Mouse (Mus musculus): ENCODE data around the gene Thap2. TPM values are rescaled to one million over a fixed set of nuclear protein-coding genes. Genes with fewer than 3 reads are reported as not detected.

The Thap2 gene
- polyA plus RNA-seq (2012; ENCODE audit: low replicate concordance): 8.9 and 10.9 TPM in 2 replicates

GRCm38 (mm10) chr10:115384221-115385017 is at the start of gene Thap2, which contains the start of gene Zfc3h1:
TSS of gene Thap2 (minus strand) at chr10:115384443.
TSS of gene Zfc3h1 (plus strand) at chr10:115384959.

DNA sequence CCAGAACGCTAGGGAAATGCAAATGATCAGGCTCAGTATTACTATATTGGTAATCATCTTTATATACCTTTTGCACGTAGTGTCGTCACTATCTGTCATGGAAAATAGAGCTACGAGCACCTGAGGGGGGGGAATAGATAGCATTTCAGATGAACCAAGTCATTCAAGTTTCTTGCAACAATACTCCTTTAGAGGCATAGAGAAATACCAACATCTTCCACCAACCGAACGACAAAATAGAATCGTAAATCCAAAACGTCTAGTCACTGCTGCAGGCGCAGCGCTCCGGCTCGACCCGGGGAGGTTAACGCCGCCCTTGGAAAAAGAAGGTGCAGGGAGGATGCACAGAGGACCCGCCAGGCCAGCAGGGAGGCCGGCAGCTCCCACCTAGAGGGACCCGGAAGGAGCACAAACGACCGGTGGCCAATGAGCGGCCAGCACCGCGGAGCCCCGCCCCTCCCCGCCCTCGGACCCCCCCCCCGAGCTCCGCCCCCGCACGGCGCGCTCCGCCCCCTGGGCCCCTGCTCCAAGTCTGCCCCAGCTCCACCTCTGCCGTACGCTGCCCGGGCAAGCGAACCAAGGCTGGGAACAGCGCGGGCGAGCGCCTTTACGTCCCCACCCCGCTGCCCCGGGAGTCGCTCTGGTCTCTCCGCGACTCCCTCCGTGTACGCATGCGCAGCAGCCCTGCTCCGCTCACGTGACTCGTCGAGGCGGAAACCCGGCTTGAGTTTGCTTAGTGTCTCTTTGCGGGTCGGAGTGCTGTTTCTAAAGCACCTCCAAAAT is 22.2 kb downstream of the Thap2 start, which contains the start of gene Tmem19:
Gene Tmem19, minus strand, starts transcription at position 662 of the 783 bp plus-strand sequence.

Other genes starting within 250 kb of the Thap2 start
- not detected in 2 replicates for gene Tph2, start 199.4 kb downstream of the Thap2 start, polyA plus RNA-seq (2012; ENCODE audit: low replicate concordance)
- gene Tbc1d15, start 133.0 kb downstream of the Thap2 start, polyA plus RNA-seq (2012; ENCODE audit: low replicate concordance): 1.6 and 2.3 TPM in 2 replicates
- 21.8 and 65.5 TPM in 2 replicates for gene Rab21, start 68.8 kb downstream of the Thap2 start, polyA plus RNA-seq (2012; ENCODE audit: low replicate concordance)
- gene Tmem19, start 21.9 kb downstream of the Thap2 start, polyA plus RNA-seq (2012; ENCODE audit: low replicate concordance): 0.98 and 6.2 TPM in 2 replicates
- gene Zfc3h1, start 516 bp upstream of the Thap2 start, polyA plus RNA-seq (2012; ENCODE audit: low replicate concordance): 11.2 and 11.8 TPM in 2 replicates
- gene A930009A15Rik, start 185.5 kb upstream of the Thap2 start, polyA plus RNA-seq (2012; ENCODE audit: low replicate concordance): not detected in 2 replicates
- not detected in 2 replicates for gene Lgr5, start 203.3 kb upstream of the Thap2 start, polyA plus RNA-seq (2012; ENCODE audit: low replicate concordance)

All from leukemia stem cell, adult 10-12 weeks (primary cell).